Mouse (Mus musculus): ENCODE results near the gene Nupr1.

- TF ChIP-seq CTCF (IDR thresholded peaks at IDR 0.05; ENCODE audit: low read depth) (no peak), EP300 (IDR thresholded peaks at IDR 0.05; ENCODE audit: low read depth) (no peak)
Observed at GRCm38 (mm10) chr7:126667495-126668090, 36.9 kb upstream of the Nupr1 start.

Data from liver, embryonic 14.5 days (tissue).